Mouse (Mus musculus) thymus, adult 2 months (tissue): ENCODE results near the gene Rbbp6. TPM values are rescaled to one million over a fixed set of nuclear protein-coding genes. Genes with fewer than 3 reads are reported as not detected.

Experiments used
- DNase-seq: peaks from one replicate; pipeline ENCODE4 v3.0.0; 2021
- H3K27ac ChIP-seq: fragments of 200-500 bp; 2 replicates; pipeline ENCODE4 v1.5.1; 2012; ENCODE audit warnings: low read length, control low read depth; ENCODE audit not compliant: control insufficient read depth, insufficient read depth
- H3K27me3 ChIP-seq: fragments of 200-500 bp; 2 replicates; pipeline ENCODE4 v1.6.1; 2012; ENCODE audit warnings: mild to moderate bottlenecking, low read length, moderate library complexity, mixed read lengths; ENCODE audit not compliant: control insufficient read depth, insufficient read depth
- H3K36me3 ChIP-seq: fragments of 200-500 bp; 2 replicates; pipeline ENCODE4 v1.6.1; 2012; ENCODE audit warnings: mild to moderate bottlenecking, low read length, moderate library complexity; ENCODE audit not compliant: control insufficient read depth, insufficient read depth
- H3K4me1 ChIP-seq: fragments of 200-500 bp; replicated peaks from 2 replicates; pipeline ENCODE4 v1.6.1; 2012; ENCODE audit warnings: low read length; ENCODE audit not compliant: control insufficient read depth, insufficient read depth
- H3K4me3 ChIP-seq: fragments of 200-500 bp; 2 replicates; pipeline ENCODE4 v1.5.1; 2012; ENCODE audit warnings: mild to moderate bottlenecking, low read length, control low read depth, moderate library complexity; ENCODE audit not compliant: control insufficient read depth, insufficient read depth
- CTCF ChIP-seq: fragments of 200-500 bp; IDR thresholded peaks from 2 replicates; pipeline ENCODE4 v1.5.1; 2012; ENCODE audit warnings: mild to moderate bottlenecking, control low read depth, low read length, moderate library complexity, borderline replicate concordance; ENCODE audit not compliant: control insufficient read depth, poor library complexity, insufficient read depth; ENCODE audit errors: extremely low read depth
- POLR2A ChIP-seq: fragments of 200-500 bp; IDR thresholded peaks from 2 replicates; pipeline ENCODE4 v1.6.1; 2012; ENCODE audit warnings: mild to moderate bottlenecking, low read length, control low read depth, moderate library complexity; ENCODE audit not compliant: control insufficient read depth, poor library complexity, insufficient read depth; ENCODE audit errors: extremely low read depth
- WGBS: fragments of 180-500 bp; shearing (Covaris S2); methylation state at CpG from one replicate; pipeline ENCODE4 v1.1.7; 2018; 5-methylcytosine and 5-hydroxymethylcytosine counted together
- polyA plus RNA-seq: library from polyadenylated mRNA; depleted of rRNA; stranded (reverse); fragments of >200 nt; gene quantifications from 2 replicates; pipeline ENCODE4 v1.2.3, GENCODE M21; 2012

The Rbbp6 gene
- polyA plus RNA-seq, 1 experiment = 26.9 TPM

GRCm38 (mm10) chr7:123013466-123013865 lies 48.0 kb downstream of the Rbbp6 start:
- Histone ChIP-seq H3K27me3 (no peaks in the 10 kb centered on the region), H3K4me3 (no peak overlapping the region), H3K36me3 (no peaks in the 10 kb centered on the region), H3K27ac (no peak overlapping the region), H3K4me1 (no peaks in the 10 kb centered on the region)
- 82% methylated on average over 5 of the region's 5 CpGs for WGBS
- TF ChIP-seq POLR2A (no peak), CTCF (no peak)
- no peak for DNase-seq

GRCm38 (mm10) chr7:123014729-123015128 lies 49.2 kb downstream of the Rbbp6 start:
- no peak overlapping the region for H3K27ac ChIP-seq
- H3K36me3 ChIP-seq = no peaks in the 10 kb centered on the region
- WGBS = 92% methylated on average over 7 of the region's 7 CpGs
- no peaks in the 10 kb centered on the region for H3K4me1 ChIP-seq
- no peak for DNase-seq
- TF ChIP-seq POLR2A = no peak
- TF ChIP-seq CTCF = no peak
- H3K27me3 ChIP-seq = no peaks in the 10 kb centered on the region
- H3K4me3 ChIP-seq = no peak overlapping the region

- Histone ChIP-seq H3K4me1 (no peaks in the 10 kb centered on the region), H3K4me3 (no peak overlapping the region), H3K36me3 (no peaks in the 10 kb centered on the region), H3K27ac (no peak overlapping the region), H3K27me3 (no peaks in the 10 kb centered on the region)
- 43% methylated on average over 3 of the region's 3 CpGs for WGBS
- DNase-seq = peak; percentile 35
- no peak for TF ChIP-seq POLR2A
- TF ChIP-seq CTCF = no peak
These were observed 52.1 kb downstream of the Rbbp6 start for GRCm38 (mm10) chr7:123017627-123018026.

- Histone ChIP-seq H3K4me3 (peak overlapping the region; percentile 37), H3K27me3 (no peaks in the 10 kb centered on the region), H3K4me1 (0 out of 2 replicates have a peak, but pooled peaks cover 2% of the 10 kb centered on the region), H3K27ac (no peak overlapping the region), H3K36me3 (no peaks in the 10 kb centered on the region)
- WGBS = 39% methylated on average over 9 of the region's 9 CpGs
- no peak for TF ChIP-seq CTCF
- no peak for TF ChIP-seq POLR2A
- DNase-seq = no peak
These were observed 59.6 kb downstream of the Rbbp6 start for GRCm38 (mm10) chr7:123025123-123025522.

GRCm38 (mm10) chr7:123030295-123030694 lies 64.8 kb downstream of the Rbbp6 start:
- no peaks in the 10 kb centered on the region for H3K36me3 ChIP-seq
- no peak for TF ChIP-seq CTCF
- TF ChIP-seq POLR2A = no peak
- no peak overlapping the region for H3K27ac ChIP-seq
- H3K4me3 ChIP-seq = no peak overlapping the region
- no peak for DNase-seq
- H3K4me1 ChIP-seq = peaks cover 14% of the 10 kb centered on the region
- H3K27me3 ChIP-seq = no peaks in the 10 kb centered on the region
- 38% methylated on average over 13 of the region's 13 CpGs for WGBS

- no peak for DNase-seq
- Histone ChIP-seq H3K27me3 (no peaks in the 10 kb centered on the region), H3K4me1 (peaks cover 14% of the 10 kb centered on the region), H3K36me3 (no peaks in the 10 kb centered on the region), H3K27ac (no peak overlapping the region), H3K4me3 (no peak overlapping the region)
- no peak for TF ChIP-seq CTCF
- TF ChIP-seq POLR2A = no peak
- under 1% methylated on average over 20 of the region's 21 CpGs for WGBS
These were observed 65.3 kb downstream of the Rbbp6 start for GRCm38 (mm10) chr7:123030709-123031181.

- Histone ChIP-seq H3K4me3 (no peak overlapping the region), H3K27ac (no peak overlapping the region), H3K36me3 (no peaks in the 10 kb centered on the region), H3K27me3 (no peaks in the 10 kb centered on the region), H3K4me1 (peaks cover 14% of the 10 kb centered on the region)
- no peak for TF ChIP-seq POLR2A
- TF ChIP-seq CTCF = no peak
- WGBS = 20% methylated on average over 12 of the region's 12 CpGs
- DNase-seq = no peak
These were observed 65.8 kb downstream of the Rbbp6 start for GRCm38 (mm10) chr7:123031211-123031743.
